Mouse (Mus musculus) 3T3-L1 (cell line): ENCODE measurements around the gene Slc2a3.
"Not testable (repeated sequence)": the region's sequence is repeated elsewhere in the genome, so short reads cannot be mapped to it uniquely, and the experiment has no call there.

Source experiments
- DNase-seq: peaks from one replicate; pipeline ENCODE4 v3.0.0-alpha.2; 2015; ENCODE audit warnings: low read depth, low spot score

The Slc2a3 gene

DNA sequence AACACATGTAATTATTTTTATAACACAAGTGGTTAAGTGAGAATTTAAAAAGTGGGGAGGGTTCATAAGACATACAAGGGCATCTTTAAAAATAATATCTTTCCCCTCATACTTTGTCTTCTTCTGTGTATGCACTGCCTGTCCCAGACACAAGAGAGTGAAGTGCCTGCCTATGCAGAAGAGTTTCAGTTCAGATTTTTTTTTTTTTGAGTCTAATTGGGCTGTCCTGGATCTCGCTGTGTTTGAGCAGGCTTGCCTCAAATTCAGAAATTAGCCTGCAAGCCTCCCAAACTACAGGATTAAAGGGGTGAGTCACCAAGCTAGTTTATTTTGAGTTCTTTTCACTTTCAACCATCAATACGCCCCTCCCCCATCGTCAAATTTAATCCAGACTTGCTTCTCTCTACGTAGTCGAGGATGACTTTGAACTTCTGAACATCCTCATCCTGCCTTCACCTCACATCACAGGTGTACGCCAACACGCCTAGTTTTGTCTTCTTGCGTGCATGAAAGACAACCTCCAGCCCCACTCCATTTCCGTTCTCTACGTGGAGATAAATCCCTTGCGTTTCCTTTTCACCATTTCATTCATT is 8.7 kb upstream of the Slc2a3 start:
- peak; percentile 75 for DNase-seq

DNA sequence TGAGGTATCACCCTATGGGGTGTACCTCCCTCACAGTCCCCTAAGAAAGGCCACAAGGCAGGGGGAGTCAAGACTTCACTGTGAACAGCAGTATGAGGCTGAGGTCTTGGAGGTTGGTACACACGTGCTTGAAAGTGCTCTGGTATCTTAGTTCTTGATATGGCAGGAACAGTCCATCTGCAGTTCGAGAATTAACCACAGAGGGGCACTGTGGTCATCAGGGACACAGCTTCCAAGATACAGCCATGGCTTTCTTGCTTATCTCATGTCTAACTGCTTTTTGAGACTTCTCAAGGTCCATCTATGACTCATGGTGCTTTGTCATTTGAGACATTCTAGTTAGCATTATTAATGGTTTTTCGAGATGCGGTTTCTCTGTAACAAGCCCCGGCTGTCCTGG is 3.0 kb upstream of the Slc2a3 start:
- DNase-seq, result peak; percentile 98

DNA sequence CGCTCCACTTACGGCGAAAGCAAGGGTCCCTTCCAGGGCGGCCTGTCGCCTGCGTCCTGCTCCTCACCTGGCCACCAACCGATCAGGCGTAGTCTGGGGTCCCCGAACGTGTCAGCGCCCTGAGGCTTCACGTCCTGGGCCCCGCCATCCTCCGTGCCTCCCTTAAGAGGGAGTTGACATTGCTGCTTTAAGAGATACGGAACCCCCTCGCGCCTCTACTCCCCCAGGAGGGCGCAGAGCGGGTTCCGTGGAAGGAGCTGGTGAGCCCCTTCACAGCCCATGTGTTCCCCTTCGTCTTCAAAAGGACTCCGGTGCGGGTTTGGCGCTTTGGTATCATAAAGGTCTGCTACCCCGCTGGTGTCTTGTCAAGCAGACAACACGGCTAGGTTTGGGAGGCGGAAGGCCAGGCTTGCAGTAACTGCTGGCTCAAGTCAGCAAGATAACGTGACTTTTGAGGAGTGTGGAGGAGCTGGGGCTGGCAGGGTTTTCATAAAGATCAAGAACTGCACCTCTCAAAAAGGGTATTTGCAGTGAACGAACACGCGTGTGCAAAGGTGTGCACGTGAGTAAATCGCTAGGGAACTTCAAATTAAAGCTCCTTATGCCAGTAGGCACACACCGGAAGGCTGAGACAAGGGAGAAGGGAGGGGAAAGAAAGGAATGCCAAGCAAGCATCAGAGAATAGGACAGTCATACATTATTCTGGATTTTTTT is 518 bp upstream of the Slc2a3 start:
- no peak for DNase-seq

DNA sequence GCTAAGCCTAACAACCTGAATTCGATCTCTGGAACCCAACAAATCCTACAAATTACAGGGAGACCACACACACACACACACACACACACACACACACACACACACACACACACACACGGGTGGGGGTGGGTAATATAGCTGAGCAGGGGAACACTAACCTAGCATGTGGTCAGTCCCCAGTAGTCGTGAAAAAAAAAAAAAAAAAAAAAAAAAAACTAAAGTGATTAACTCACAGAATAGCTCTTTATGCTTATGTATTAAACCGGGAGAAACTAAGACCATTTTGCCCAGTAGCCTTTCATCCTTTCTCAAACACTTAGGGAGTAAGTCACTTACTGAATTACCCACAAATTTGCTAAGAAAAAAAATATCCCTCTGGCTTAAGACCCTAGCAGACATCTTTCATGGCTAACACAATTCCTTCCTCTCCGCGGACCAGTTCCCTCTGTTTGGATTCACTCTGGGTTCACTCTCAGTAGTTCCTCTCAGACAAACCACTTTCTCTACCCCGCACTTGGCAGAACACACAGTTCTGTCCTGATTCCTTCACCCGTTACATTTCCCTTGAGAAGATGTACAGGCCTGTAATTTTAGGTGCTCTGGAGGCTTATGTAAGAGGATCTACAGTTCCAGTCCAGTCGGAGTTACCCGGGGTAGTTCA is 670 bp downstream of the Slc2a3 start:
- no peak for DNase-seq

DNA sequence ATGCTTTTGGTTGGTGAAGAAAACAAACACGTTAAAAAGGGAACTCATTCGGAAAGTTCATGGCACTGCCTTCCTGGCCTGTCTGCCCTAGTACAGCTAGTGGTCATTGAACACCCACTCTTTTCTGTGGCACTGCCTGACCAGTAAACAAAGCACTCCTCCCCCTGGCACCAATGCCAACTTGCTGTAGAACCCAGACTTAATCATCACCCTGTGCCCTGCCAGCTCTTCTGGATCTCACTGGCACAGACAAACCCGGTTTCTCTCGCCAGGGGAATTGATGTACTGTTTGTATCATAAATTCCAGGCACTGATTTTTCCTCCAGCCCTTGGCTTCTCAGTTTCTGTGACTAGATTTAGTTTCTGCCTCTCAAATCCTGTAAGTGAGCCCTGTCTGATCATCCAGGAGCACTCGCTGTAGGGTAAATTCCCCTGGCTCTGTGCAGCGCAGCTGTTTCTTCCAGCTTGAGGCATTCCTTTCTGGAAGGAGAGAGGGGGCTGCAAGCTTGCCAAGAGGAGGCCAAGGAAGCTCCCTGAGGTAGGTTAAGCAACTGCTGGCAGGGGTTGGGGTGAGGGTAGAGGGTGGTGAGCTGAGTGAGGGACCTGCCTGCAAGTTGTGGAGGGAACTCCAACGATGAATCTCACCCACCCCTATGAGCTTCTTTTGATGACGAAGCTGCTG is 6.0 kb downstream of the Slc2a3 start:
- peak; percentile 33 for DNase-seq

DNA sequence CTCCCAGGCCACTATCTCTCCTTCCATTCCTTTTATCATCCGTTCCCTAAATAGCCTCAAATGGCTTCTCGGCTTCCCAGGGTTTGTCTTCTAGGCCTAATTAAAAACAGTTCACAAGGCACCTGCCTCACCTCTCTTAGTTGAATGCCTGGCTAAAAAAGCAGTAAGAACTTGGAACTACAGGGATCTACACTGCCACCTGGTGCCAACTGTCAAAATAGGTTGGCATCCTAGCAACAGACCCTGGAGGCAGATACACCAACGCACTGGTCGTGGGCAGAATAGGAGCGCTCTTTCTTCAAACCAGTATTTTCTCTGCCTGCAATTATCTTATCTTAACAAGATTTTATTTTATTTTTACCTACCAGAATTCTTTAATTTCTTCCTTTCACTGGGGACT is 15.2 kb downstream of the Slc2a3 start:
- peak; percentile 80 for DNase-seq

DNA sequence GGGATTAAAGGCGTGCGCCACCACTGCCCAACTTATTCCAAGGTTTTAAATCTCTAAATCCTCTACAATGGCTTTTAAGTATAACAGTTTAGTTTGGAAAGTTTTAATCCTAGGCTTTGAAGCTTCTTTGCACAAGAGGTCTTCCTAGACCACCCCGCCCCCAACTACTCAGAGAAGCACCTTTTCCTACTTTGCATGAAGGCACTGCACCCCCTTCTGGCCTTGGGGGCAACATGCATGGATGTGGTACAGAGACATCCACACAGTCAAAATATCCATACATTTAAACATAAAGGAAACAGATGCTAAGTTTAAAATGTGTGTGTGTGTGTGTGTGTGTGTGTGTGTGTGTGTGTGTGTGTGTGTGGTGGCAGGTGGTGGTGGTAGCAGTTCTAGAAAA is 16.6 kb downstream of the Slc2a3 start:
- peak; percentile 27 for DNase-seq

DNA sequence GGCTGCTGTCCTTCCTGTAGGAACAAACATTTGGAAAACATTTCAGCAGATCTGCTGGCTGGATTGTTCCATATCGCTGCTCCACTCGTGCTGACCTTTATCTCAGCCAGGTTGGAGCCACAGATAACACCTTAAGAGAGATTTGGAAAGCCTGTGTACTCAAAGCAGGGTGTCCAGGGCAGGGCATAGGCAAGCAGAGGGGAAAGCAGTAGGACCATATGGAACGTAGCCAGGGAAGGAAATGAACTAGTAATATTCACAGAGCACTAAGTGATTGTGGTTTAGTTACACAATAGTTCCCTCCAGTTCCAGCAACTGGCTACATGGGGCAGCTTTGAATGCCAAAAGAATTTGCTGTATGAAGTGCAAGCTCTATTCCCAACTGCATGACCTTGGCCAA is 19.3 kb downstream of the Slc2a3 start:
- peak; percentile 77 for DNase-seq

DNA sequence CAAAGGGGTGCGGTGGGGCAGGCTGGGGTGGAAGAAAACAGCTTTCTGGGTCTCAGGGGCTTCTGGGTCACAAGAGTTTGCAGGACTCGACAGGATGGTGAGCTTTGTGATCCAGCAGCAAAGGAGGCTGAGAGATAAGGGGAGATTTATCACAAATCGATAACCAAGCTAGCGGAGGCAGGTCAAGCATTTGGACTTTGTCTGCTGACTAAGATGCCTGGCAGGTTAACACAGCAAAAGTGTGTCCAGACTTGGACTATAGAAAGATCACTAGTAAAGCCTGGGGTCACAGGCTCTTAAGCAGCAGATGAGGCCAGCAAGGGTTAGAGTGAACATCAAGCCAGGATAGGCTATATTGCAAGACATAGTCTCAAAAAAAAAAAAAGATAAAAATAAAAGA is 20.3 kb downstream of the Slc2a3 start:
- DNase-seq, result no peak

DNA sequence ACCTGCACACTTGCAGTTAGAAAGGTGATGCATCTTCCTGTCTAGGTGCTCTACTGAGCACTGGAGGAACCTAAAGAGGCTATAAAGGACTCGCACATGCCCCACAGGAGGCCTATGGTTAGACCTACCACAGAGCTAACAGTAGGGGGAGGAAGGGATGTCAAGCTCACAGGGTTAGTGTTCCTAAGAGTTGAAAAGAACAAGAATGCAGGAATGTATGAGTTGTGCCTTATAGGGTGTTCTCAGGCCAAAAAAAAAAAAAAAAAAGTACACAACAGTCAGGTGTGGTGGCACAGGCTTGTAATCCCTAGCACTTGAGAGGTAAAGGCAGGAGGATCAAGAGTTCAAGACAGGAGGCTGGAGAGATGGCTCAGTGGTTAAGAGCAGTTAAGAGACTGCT is 21.5 kb downstream of the Slc2a3 start:
- DNase-seq, result no peak

DNA sequence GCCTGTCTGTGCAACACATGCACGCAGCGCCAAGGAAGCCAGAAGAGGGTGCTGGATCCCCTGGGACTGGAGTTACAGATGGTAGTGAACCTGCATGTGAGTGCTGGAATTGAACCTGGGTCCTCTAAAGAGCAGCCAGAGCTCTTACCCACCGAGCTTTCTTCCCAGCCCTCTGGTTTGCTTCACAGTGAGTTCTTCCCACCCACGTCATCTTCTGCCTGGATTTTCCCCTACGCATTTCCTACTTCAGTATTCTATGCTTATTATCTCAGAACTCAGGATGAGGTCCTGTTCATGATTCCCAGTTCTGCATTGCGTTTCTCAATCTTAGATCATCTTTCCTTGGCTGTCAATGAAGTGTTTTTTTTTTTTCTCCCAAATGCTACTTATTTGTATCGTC is 25.4 kb downstream of the Slc2a3 start:
- no peak for DNase-seq

DNA sequence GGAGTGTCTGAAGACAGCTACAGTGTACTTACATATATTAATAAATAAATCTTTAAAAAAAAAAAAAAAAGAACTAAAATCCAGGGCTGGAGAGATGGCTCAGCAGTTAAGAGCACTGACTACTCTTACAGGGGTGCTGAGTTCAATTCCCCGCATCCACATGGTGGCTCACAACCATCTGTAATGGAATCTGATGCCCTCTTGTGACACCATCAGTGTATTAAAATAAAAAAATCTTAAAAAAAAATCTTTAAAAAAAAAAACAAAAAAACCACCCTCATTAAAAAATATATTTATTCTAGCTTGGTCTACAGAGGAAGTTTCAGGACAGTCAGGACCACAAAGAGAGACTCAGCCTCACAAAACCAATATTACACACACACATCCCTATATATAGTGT is 27.1 kb downstream of the Slc2a3 start:
- no peak for DNase-seq

DNA sequence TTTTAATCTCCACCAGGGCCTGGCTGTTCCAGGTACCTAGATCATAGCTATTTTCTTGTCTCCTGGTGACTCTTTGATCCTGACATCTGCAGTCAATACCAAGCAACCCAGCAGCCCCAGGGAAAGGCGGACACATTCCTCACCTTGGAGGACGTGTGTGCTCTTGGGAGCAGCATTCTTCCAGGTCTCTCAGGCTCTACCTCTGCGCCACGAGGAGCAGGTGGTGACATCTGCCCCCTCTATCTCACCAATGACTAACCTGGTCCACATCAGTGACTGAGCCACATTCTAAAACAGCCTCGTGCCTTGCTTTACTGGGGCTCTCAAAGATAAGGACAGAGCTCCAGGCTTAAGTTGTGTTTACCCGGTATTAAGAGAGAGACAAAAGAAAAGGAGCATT is 28.7 kb downstream of the Slc2a3 start:
- no peak for DNase-seq

DNA sequence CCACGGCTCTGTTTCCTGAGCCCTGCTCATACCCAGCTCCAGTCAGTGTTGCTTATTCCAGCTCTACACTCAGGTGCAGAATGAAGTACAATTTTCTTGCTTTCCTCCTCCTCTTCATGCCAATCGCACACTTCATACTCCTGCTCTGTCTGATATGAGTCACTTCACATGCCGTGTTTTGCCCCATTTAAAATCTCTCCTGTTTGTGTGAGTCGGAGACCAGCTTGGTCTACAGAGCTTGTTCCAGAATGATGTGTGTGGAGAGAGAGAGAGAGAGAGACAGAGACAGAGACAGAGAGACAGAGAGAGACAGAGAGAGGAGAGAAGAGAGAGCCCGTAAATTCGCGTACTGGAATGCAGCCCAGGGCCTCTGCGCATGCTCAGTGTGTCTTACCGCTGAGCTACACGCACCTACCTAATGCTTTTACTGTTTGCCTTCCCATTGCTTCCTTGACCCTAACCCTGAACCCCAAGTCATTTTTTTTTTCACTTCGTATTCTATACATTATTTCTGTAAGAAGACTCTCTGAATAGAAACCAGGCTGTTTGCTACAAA is 30.6 kb downstream of the Slc2a3 start:
- DNase-seq, result peak; percentile 20

DNA sequence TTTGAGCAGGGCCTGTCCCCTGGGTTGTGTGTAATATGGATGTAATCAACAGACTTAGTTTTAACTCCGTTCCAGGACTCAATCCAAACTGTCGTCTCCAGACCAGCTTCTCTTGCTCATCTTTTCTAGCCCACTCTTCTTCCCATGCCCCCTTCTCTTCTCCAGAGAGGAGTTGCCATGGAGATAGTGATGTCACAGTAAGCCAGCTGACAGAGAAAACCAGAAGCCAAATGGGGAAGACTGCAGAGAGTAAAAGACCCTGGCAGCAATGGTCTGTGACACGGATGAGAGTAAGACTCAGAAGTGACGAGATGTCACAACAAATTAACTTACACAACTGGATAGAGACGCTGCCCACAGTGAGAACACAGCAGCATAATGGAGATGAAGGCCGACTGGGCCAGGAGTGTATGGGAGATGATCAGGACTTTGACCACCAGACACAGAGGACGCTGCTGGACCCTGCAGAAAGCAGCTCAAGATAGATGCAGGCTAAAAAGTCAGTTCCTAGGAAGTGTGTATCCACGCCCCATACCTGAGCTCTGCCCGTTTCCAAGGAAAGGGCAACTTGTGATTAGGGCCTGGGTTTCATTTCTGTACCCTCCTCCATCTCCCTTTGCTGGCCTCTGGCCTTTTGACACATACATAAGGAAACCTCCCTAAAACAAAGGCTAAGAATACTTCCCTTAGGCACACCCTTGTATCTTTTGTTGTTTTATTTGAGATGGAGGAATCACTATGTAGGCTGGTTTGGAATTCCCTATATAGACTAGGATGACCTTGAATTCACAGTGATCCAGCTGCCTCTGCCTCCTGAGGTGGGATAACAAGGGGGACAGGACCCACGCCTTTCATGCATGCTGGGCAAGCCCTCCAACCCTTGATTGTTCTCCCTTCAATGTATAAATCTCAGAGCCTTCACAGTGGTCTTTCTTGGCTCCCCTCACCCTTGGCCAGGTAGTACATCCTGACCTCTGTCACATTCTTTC is 31.4 kb downstream of the Slc2a3 start:
- DNase-seq, result no peak

DNA sequence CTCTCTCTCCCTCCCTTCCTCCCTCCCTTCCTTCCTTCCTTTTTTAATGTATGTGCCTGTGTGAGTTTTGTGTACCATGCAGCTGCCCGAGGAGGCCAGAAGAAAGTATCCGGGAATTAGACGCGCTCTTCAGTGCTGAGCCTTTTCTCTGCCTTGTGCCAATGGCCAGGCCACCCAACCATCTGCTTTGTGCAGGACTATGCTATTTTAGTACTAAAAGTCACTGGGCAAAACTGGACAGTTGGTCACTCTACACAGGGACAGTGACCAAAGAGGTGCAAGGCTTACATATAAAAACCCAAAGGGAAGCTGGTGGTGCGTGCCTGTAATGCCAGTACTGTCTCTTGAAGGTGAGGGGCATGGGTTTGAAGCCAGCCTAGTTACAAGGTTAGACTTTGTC is 33.2 kb downstream of the Slc2a3 start:
- no peak for DNase-seq

DNA sequence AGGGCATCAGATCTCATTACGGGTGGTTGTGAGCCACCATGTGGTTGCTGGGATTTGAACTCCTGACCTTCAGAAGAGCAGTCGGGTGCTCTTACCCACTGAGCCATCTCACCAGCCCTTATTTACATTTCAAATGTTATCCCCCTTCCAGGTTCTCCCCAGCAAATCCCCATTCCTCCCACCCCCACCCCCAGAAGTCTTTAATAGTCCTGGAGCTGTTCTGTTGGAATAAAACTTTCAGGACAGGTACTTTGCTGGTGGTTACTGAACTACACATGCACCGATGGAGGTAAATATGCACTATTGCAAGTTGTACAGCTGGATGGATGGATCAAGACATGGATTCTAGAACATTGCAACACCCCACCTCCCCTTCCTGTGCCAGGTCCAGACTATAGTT is 34.4 kb downstream of the Slc2a3 start:
- not testable (repeated sequence) for DNase-seq

DNA sequence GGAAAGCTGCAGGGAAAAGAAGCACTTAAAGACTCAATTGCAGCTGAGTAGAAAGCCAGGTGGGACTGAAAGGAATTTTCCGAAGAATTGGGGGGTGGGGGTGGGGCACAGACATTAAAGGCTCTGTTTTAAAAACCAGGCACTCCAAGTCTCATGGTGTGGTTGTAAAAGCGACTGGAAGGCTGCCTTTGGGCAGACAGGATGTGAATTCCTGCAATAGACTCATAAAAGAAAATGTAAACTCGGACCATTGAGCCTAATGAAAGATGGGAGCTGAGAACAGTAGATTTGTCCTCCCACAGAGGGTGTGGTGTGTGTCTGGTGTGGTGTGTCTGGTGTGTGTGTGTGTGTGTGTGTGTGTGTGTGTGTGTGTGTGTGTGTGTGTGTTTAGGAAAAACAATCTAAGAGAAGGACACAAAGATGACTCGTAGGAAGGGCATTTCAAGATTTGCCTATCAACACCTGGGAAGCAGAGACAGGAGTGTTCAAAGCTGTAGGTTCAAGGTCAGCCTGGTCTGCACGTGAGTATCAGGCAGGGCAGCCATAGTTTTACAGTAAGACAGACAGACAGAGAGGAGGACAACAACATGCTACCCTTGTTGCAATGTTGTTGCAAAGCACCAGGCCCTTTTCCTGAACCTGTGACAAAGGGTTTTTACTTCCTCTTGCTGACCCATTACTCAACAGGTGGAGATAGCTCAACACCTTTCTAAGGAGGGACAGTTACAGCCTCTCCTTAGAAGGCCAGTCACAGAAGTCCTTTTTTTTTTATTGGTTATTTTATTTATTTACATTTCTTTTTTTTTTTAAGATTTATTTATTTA is 35.1 kb downstream of the Slc2a3 start:
- DNase-seq, result peak; percentile 31

DNA sequence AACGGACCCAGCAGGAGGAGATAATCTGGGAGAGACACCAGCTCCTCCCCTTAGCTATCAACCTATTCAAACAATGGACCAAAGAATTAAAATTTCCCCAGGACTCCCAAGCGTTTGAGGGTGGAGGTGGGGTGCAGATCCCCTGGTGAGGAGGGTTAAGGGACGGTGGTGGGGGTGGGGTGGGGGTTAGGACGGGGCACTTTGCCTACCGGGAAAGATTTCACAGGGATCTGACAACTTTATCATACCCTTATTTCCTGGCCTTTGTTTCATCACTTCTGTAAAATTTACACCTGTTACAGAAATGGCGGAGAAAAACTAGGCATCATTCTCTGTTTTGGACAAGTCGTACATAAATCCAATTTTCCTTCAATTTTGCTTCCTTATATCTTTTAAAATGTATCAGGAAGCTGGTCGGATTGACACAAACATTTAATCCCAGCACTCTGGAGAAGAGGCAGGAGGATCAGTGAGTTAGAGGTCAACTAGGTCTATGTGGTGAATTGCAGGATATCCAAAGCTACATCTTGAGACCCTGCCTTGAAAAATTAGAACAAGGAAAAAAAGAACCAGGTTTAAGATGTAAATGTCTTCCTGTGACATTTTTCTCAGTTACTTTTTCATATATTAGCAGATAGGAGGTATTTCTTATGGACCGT is 36.0 kb downstream of the Slc2a3 start:
- no peak for DNase-seq
